Mouse (Mus musculus) lung, postnatal 25 days (tissue): ENCODE results near the gene Ces3a.
"Not testable (repeated sequence)": the region's sequence is repeated elsewhere in the genome, so short reads cannot be mapped to it uniquely, and the experiment has no call there.

Source experiments
- DNase-seq: peaks from one replicate; pipeline ENCODE4 v3.0.0; 2022; ENCODE audit warnings: low spot score

Ces3a gene

DNA sequence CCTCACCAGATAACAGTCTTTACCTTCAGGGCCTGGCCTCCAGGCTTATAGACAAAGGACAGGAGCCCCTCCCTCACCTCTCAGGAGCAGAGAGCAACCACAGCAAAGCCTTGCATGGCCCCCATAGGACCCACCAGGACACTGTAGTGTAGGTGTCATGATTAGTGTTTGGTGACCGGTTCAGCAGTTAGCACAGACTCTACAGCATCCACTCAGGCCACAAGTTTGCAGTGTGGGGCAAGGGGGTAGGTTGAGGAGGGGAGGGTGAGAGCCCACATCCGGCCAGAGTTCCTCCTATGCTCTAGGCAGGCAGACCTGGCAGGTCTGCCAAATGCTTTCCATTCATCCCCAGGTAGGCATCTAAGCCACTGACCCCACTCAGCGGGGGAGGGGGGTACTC lies 45.6 kb downstream of the Ces3a start:
- no peak for DNase-seq

DNA sequence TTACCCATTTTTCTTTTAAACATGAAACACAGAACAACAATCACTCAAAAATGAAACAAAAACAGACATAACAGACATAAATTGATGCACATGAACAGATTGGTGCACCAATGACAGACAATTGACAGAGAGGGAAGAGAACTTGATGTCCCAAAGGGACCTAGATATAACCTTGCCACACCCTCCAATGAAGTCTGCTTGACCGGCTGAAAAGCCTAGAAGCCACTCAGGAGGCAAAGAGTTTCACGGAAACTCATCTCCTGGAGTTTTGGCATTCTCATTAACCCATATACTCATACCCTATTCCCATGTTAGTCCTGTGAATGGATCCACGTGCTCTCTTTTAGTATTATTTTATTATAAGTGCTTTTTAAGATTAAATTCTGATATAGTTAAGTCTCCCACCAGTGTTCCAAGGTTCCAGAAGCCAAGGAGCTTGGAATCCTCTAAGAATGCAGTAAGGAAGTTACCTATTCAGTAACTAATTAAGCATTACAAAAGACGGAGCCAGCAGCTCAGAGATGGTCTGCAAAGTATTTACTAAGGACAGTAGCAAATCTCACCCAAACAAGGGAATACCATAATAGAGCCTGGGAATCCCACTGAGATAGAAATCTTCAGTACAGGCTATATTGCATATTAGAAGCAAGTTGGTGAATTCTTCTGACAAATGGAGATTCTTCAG lies 53.8 kb downstream of the Ces3a start:
- not testable (repeated sequence) for DNase-seq

DNA sequence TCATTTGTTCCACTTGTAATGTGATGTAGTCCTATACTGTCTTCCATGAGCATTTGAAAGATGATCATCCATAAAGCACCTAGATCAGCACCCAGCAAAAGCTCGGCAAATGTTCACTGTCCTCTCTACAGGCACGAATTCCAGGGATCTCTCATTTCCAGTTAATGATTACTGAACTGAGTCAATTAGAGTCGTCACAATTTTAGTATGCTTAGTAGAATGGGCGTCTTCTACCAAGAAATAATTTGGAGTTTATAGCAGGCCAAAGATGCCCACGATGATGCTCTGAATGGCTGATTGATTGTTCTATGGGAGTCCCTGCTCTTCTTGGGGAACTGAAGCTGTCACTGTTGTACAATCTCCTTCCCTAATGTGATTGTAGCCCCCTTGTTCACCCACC lies 55.3 kb downstream of the Ces3a start:
- not testable (repeated sequence) for DNase-seq

DNA sequence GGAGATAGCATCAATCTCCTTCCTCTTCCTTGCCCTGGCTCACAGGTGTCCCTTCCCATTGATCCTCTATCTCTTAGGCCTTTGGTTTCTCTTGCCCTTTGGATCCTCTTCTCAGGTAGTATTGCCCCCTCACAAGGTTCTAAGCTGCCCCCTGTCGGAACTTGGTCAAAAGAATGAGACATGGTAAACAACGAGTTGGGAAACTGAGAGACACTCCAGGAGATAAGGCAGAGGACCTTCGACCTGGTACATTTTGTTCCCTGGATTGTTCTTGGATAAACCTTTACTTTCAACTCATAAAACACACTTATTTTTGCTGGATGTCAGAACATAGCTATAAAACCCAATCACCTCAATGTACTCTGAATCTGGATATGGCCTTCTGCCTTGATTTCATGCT lies 55.8 kb downstream of the Ces3a start:
- DNase-seq = no peak
